Mouse (Mus musculus): Measurements from ENCODE around the gene Ewsr1. TPM values are rescaled to one million over a fixed set of nuclear protein-coding genes. Genes with fewer than 3 reads are reported as not detected.

Ewsr1 gene
- total and polyA plus RNA-seq, 2 experiments from 2014 or later, result 371 to 384 TPM

DNA sequence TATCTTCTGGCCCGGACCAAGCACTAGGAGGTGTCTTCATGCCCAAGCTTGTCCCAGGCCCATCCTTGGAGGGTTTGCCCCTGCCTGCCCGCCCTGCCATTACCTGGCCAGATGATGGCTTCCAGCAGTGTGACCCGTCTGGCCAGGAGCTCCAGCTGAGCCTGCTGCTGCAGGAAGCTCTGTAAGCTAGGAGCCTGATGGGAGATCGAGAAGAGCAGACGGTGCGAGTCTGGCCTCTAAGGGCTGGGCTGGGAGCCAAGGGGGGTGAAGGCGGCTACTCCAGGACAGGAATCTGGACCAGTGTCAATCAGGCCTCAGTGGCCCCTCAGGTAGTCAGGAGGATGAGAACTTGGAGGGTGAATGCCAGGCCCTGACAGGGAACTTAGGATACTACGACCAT is 10.4 kb upstream of the Ewsr1 start:
- Histone ChIP-seq H3K27ac (no peak overlapping the region), H3K4me1 (ENCODE audit: insufficient read depth, low read length) (no peaks in the 10 kb centered on the region), H3K9me3 (ENCODE audit: low read length) (no peaks in the 10 kb centered on the region), H3K4me3 (ENCODE audit: low read length) (no peak overlapping the region), H3K4me2 (ENCODE audit: low read depth, low read length) (no peak overlapping the region), H3K27me3 (ENCODE audit: insufficient read depth, low read length) (no peaks in the 10 kb centered on the region), H3K36me3 (ENCODE audit: insufficient read depth, low read length) (peaks cover 5% of the 10 kb centered on the region; the same call in 1 of the 2 replicates), H3K9ac (replicated peaks; ENCODE audit: low read length) (no peak overlapping the region)
- WGBS, result 58% methylated on average over 8 of the region's 8 CpGs
- DNase-seq (ENCODE audit: low spot score) (no peak), ATAC-seq (no peak)
- TF ChIP-seq CTCF (IDR thresholded peaks at IDR 0.05; ENCODE audit: low read depth), result no peak

DNA sequence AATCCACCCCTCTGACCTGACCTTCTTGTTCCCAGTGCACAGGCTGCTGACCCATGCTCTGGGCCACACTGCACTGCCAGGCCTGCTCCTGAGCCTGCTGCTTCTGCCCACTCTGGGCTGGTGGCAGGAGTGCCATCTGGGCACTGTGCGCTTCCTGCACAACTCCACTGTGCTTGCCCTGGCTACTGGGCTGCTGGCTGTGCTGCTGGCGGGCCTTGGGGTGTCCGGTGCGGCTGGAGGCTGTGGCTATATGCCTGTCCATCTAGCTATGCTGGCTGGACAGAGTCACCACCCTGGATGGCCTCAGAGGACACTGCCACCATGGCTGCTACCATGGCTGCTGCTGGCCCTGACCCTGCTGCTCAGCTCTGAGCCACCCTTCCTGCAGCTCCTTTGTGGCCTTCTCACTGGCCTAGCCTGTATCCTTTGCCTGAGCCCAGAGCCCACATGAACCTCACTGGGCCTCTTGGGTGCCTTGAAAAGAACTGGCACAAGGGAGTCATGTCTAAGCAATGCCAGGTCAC is 5.0 kb upstream of the Ewsr1 start:
- no peak for ATAC-seq
- H3K27ac ChIP-seq, result no peak overlapping the region

DNA sequence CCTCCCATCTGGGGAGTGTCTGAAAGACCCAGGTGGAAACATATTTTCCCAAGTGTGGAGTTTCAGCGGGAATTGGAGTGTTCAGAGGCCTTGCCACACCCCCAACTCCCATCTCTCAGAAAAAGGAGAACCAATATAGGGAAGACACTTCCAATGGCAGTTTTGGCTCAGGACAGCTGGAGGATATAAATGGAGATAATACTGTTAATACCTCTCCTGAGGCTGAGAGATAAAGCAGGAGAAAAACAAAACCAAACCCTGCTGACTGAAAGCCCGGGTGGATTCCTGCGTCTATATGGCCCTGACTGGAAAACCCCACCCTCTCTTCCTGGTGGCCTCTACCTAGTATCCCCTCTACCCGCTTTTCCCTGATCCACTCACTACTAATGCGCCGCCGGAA is 3.3 kb upstream of the Ewsr1 start:
- DNase-seq (ENCODE audit: low spot score) (no peak), ATAC-seq (no peak)
- H3K27me3 ChIP-seq (ENCODE audit: insufficient read depth, low read length), result no peaks in the 10 kb centered on the region
- no peak overlapping the region for H3K4me3 ChIP-seq (ENCODE audit: low read length)
- no peak for TF ChIP-seq CTCF (IDR thresholded peaks at IDR 0.05; ENCODE audit: low read depth)
- H3K9me3 ChIP-seq (ENCODE audit: low read length), result no peaks in the 10 kb centered on the region
- H3K4me2 ChIP-seq (ENCODE audit: low read depth, low read length), result no peak overlapping the region
- H3K4me1 ChIP-seq (ENCODE audit: insufficient read depth, low read length), result peaks cover 8% of the 10 kb centered on the region
- H3K9ac ChIP-seq (replicated peaks; ENCODE audit: low read length), result no peak overlapping the region
- H3K36me3 ChIP-seq (ENCODE audit: insufficient read depth, low read length), result peaks cover 12% of the 10 kb centered on the region; the same call in 1 of the 2 replicates
- no peak overlapping the region for H3K27ac ChIP-seq
- 93% methylated on average over 7 of the region's 7 CpGs for WGBS

More for the DNA sequence above, 5.0 kb upstream of the Ewsr1 start:
- Histone ChIP-seq H3K4me3 (ENCODE audit: low read length) (no peak overlapping the region), H3K9ac (replicated peaks; ENCODE audit: low read length) (0 out of 2 replicates have a peak overlapping the region, but pooled peaks have one; percentile 9), H3K4me1 (ENCODE audit: insufficient read depth, low read length) (peaks cover 8% of the 10 kb centered on the region), H3K27me3 (ENCODE audit: insufficient read depth, low read length) (no peaks in the 10 kb centered on the region), H3K9me3 (ENCODE audit: low read length) (no peaks in the 10 kb centered on the region), H3K4me2 (ENCODE audit: low read depth, low read length) (no peak overlapping the region), H3K36me3 (ENCODE audit: insufficient read depth, low read length) (peaks cover 12% of the 10 kb centered on the region; the same call in 1 of the 2 replicates)
- TF ChIP-seq CTCF (IDR thresholded peaks at IDR 0.05; ENCODE audit: low read depth), result no peak
- no peak for DNase-seq (ENCODE audit: low spot score)
- WGBS, result 95% methylated on average over 4 of the region's 4 CpGs

DNA sequence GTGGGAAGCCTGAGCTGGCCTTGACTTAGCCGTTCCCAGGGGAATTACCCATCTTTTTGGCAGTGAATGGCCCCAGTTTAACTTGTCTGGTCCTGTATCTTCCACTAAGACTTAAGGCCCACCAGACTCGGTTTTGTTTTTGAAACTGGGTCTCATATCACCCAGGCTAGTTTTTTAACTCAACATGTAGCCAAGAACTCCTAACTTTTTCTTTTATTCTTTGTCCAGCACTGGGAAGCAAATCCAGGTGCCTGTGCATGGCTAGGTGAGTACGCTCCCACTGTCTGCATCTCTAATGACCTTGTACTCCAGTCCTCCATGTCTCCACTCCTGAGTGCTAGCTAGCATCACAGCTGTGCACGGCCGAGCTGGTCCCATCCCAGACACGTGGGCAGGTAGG is 2.6 kb upstream of the Ewsr1 start:
- no peak for TF ChIP-seq CTCF (IDR thresholded peaks at IDR 0.05; ENCODE audit: low read depth)
- WGBS, result 85% methylated on average over 6 of the region's 6 CpGs
- Histone ChIP-seq H3K9ac (replicated peaks; ENCODE audit: low read length) (no peak overlapping the region), H3K27ac (no peak overlapping the region), H3K9me3 (ENCODE audit: low read length) (no peaks in the 10 kb centered on the region), H3K4me3 (ENCODE audit: low read length) (no peak overlapping the region), H3K27me3 (ENCODE audit: insufficient read depth, low read length) (no peaks in the 10 kb centered on the region), H3K4me1 (ENCODE audit: insufficient read depth, low read length) (peaks cover 13% of the 10 kb centered on the region), H3K36me3 (ENCODE audit: insufficient read depth, low read length) (peaks cover 12% of the 10 kb centered on the region; the same call in 1 of the 2 replicates), H3K4me2 (ENCODE audit: low read depth, low read length) (no peak overlapping the region; the same call in 1 of the 2 replicates)
- DNase-seq (ENCODE audit: low spot score) (no peak), ATAC-seq (no peak)

DNA sequence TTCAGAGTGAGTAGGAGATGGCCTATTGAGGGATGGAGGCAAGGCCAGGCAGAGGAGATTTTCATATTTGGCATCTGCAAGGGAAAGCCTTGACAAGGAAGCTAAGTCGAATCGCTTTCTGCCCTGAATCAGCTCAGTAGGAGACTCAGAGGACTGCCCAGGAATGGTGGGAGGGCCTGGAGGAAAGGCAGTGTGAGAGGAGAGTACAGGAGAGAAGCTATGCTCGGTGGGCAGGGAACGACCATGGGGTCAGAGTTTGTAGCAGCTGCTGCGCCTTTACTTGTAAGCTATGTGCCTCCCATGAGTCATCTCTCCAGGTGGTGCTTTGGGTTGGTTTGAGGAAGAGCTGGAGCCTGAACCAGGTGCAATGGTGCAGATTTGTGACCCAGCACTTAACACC is 1.7 kb upstream of the Ewsr1 start:
- Histone ChIP-seq H3K9ac (replicated peaks; ENCODE audit: low read length) (peak overlapping the region; percentile 91), H3K27me3 (ENCODE audit: insufficient read depth, low read length) (no peaks in the 10 kb centered on the region), H3K4me3 (ENCODE audit: low read length) (peak overlapping the region; percentile 98; the same call in 1 of the 2 replicates), H3K36me3 (ENCODE audit: insufficient read depth, low read length) (peaks cover 12% of the 10 kb centered on the region; the same call in 1 of the 2 replicates), H3K27ac (peak overlapping the region; percentile 98), H3K4me1 (ENCODE audit: insufficient read depth, low read length) (peaks cover 18% of the 10 kb centered on the region), H3K9me3 (ENCODE audit: low read length) (no peaks in the 10 kb centered on the region), H3K4me2 (ENCODE audit: low read depth, low read length) (peak overlapping the region; percentile 89)
- DNase-seq (ENCODE audit: low spot score) (no peak), ATAC-seq (no peak)
- 35% methylated on average over 5 of the region's 5 CpGs for WGBS
- no peak for TF ChIP-seq CTCF (IDR thresholded peaks at IDR 0.05; ENCODE audit: low read depth)

DNA sequence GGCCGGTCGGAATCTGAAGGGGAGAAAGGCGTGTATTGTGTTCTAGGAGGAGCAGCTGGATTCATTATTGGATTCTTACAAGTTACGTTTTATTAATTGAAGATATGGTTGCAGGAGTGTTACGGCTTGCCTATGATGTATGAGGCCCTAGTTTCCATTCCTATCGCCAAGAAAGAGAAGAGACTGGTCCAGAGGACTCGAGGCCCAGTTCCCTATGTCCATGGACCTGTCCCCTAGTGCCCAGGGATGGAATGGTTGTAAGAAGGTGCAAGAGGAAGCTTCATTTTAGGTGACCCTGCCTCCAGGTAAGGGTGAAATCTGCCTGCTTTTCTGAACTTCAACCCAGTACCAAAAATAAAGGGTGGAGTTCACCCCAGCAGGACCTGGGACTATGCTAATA is 1.2 kb upstream of the Ewsr1 start:
- no peaks in the 10 kb centered on the region for H3K27me3 ChIP-seq (ENCODE audit: insufficient read depth, low read length)
- TF ChIP-seq CTCF (IDR thresholded peaks at IDR 0.05; ENCODE audit: low read depth), result peak; percentile 54
- peak overlapping the region; percentile 98 for H3K27ac ChIP-seq
- no peaks in the 10 kb centered on the region for H3K9me3 ChIP-seq (ENCODE audit: low read length)
- H3K4me1 ChIP-seq (ENCODE audit: insufficient read depth, low read length), result peaks cover 18% of the 10 kb centered on the region
- H3K9ac ChIP-seq (replicated peaks; ENCODE audit: low read length), result peak overlapping the region; percentile 91
- ATAC-seq (no peak), DNase-seq (ENCODE audit: low spot score) (peak; percentile 27)
- WGBS, result under 1% methylated on average over 7 of the region's 7 CpGs
- H3K4me3 ChIP-seq (ENCODE audit: low read length), result peak overlapping the region; percentile 98
- peak overlapping the region; percentile 89 for H3K4me2 ChIP-seq (ENCODE audit: low read depth, low read length)
- H3K36me3 ChIP-seq (ENCODE audit: insufficient read depth, low read length), result peaks cover 12% of the 10 kb centered on the region; the same call in 1 of the 2 replicates

DNA sequence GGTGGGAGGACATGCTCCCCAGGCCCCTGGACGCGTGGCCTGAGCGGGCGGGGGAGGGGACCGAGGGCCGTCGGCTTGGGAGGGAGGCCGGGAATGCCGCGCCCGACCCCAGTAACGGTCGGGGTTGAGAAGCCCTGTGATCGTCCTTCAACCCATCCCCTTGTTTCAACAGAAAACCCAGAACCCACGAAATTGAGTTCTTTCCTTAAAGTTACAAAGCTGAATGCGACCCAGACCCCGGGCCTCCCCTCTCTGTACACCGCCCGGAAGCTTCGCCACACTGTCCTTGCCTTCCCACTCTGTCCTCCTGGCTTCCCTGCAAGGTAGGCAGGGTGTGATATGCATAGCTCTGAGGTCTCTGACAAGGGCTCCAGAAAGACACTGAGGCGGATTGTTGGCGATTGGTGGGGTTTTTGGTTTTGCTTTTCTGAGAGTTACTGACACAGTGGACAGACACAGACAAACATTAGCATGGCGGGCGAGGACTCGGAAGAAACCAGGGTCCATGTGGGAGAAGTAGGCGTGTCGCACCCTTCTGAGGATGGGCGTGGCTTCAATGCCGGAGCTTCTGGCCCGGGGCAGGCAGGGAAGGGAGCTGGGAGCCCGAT is 614 bp upstream of the Ewsr1 start:
- no peak for TF ChIP-seq CTCF (IDR thresholded peaks at IDR 0.05; ENCODE audit: low read depth)
- 0% methylated on average over 30 of the region's 31 CpGs for WGBS
- ATAC-seq, result peak; percentile 75

More for the DNA sequence above, 614 bp upstream of the Ewsr1 start:
- Histone ChIP-seq H3K4me2 (ENCODE audit: low read depth, low read length) (peak overlapping the region; percentile 89), H3K9me3 (ENCODE audit: low read length) (no peaks in the 10 kb centered on the region), H3K4me3 (ENCODE audit: low read length) (peak overlapping the region; percentile 98), H3K27me3 (ENCODE audit: insufficient read depth, low read length) (no peaks in the 10 kb centered on the region), H3K36me3 (ENCODE audit: insufficient read depth, low read length) (peaks cover 8% of the 10 kb centered on the region; the same call in 1 of the 2 replicates), H3K9ac (replicated peaks; ENCODE audit: low read length) (peak overlapping the region; percentile 91), H3K4me1 (ENCODE audit: insufficient read depth, low read length) (peaks cover 18% of the 10 kb centered on the region), H3K27ac (peak overlapping the region; percentile 98)
- peak; percentile 88 for DNase-seq (ENCODE audit: low spot score)
